Mouse (Mus musculus) intestine, embryonic 16.5 days (tissue): ENCODE data around the gene Psap. TPM values are rescaled to one million over a fixed set of nuclear protein-coding genes. Genes with fewer than 3 reads are reported as not detected.

Experiments
- ATAC-seq: fragments of 200-750 bp; cut with Nextera tagmentation; 2 replicates; pipeline ENCODE4 v1.8.0; 2017; ENCODE audit warnings: moderate TSS enrichment, moderate library complexity
- H3K27ac ChIP-seq: fragments of 300-500 bp; sonication (generic); 2 replicates; pipeline ENCODE4 v1.5.1; 2014; ENCODE audit warnings: mild to moderate bottlenecking, low read length
- H3K27me3 ChIP-seq: fragments of 300-500 bp; sonication (generic); replicated peaks from 2 replicates; pipeline ENCODE4 v1.6.1; 2014; ENCODE audit warnings: low read length, control low read depth, mixed read lengths; ENCODE audit not compliant: control insufficient read depth, insufficient read depth
- H3K36me3 ChIP-seq: fragments of 300-500 bp; sonication (generic); 2 replicates; pipeline ENCODE4 v1.6.1; 2014; ENCODE audit warnings: low read length, control low read depth; ENCODE audit not compliant: control insufficient read depth, insufficient read depth
- H3K4me1 ChIP-seq: fragments of 300-500 bp; sonication (generic); 2 replicates; pipeline ENCODE4 v1.6.1; 2014; ENCODE audit warnings: low read length, control low read depth, mixed read lengths; ENCODE audit not compliant: control insufficient read depth, insufficient read depth
- H3K4me2 ChIP-seq: fragments of 300-500 bp; sonication (generic); 2 replicates; pipeline ENCODE4 v1.6.1; 2014; ENCODE audit warnings: low read depth, low read length, control low read depth
- H3K4me3 ChIP-seq: fragments of 300-500 bp; sonication (generic); 2 replicates; pipeline ENCODE4 v1.5.1; 2014; ENCODE audit warnings: mild to moderate bottlenecking, low read length
- H3K9ac ChIP-seq: fragments of 300-500 bp; sonication (generic); 2 replicates; pipeline ENCODE4 v1.6.1; 2014; ENCODE audit warnings: low read depth, low read length
- H3K9me3 ChIP-seq: fragments of 300-500 bp; sonication (generic); 2 replicates; pipeline ENCODE4 v1.6.1; 2016; ENCODE audit warnings: low read length, control low read depth; ENCODE audit not compliant: control insufficient read depth
- whole genome bisulfite sequencing: fragments of 180-500 bp; shearing (Covaris S2); extraction: QIAGEN DNeasy Blood & Tissue Kit; methylation state at CpG from one replicate; pipeline ENCODE4 v1.1.7; 2014; 5-methylcytosine and 5-hydroxymethylcytosine counted together
- polyA plus RNA-seq: library from polyadenylated mRNA; unstranded; fragments of >200 nt; fragmentation: Nextera tagmentation; extraction: Ambion mirVana; gene quantifications from 2 replicates; pipeline ENCODE4 v1.2.1, GENCODE M21; 2015

Psap gene
- polyA plus RNA-seq, 1 experiment from 2014 or later, result 178 TPM

GRCm38 (mm10) chr10:60316166-60316565 is 38.7 kb downstream of the Psap start:
- Histone ChIP-seq H3K9ac (no peak overlapping the region), H3K4me2 (no peak overlapping the region), H3K27me3 (no peaks in the 10 kb centered on the region), H3K9me3 (no peaks in the 10 kb centered on the region), H3K36me3 (no peaks in the 10 kb centered on the region), H3K4me3 (no peak overlapping the region), H3K4me1 (no peaks in the 10 kb centered on the region), H3K27ac (no peak overlapping the region)
- no peak for ATAC-seq
- 91% methylated on average over 4 of the region's 4 CpGs for WGBS

- Histone ChIP-seq H3K27me3 (no peaks in the 10 kb centered on the region), H3K9ac (peak overlapping the region; percentile 48; the same call in 1 of the 2 replicates), H3K36me3 (no peaks in the 10 kb centered on the region), H3K4me2 (peak overlapping the region; percentile 35; the same call in 1 of the 2 replicates), H3K4me1 (peaks cover 39% of the 10 kb centered on the region), H3K9me3 (no peaks in the 10 kb centered on the region), H3K4me3 (peak overlapping the region; percentile 14; the same call in 1 of the 2 replicates), H3K27ac (peak overlapping the region; percentile 92)
- 38% methylated on average over 11 of the region's 11 CpGs for WGBS
- ATAC-seq, result peak; percentile 85
These were observed 51.7 kb downstream of the Psap start for GRCm38 (mm10) chr10:60328963-60329650.

GRCm38 (mm10) chr10:60334583-60334982 is 57.2 kb downstream of the Psap start:
- H3K4me1 ChIP-seq, result peaks cover 36% of the 10 kb centered on the region
- H3K9ac ChIP-seq, result no peak overlapping the region
- H3K4me2 ChIP-seq, result no peak overlapping the region
- WGBS, result 56% methylated on average over 7 of the region's 7 CpGs
- peak overlapping the region; percentile 87 for H3K27ac ChIP-seq
- peak; percentile 92 for ATAC-seq
- no peaks in the 10 kb centered on the region for H3K36me3 ChIP-seq
- no peak overlapping the region for H3K4me3 ChIP-seq
- no peaks in the 10 kb centered on the region for H3K9me3 ChIP-seq
- no peaks in the 10 kb centered on the region for H3K27me3 ChIP-seq

- Histone ChIP-seq H3K27me3 (no peaks in the 10 kb centered on the region), H3K4me1 (peaks cover 31% of the 10 kb centered on the region)
These were observed 57.6 kb downstream of the Psap start for GRCm38 (mm10) chr10:60335021-60335420.

GRCm38 (mm10) chr10:60341528-60341927 is 64.1 kb downstream of the Psap start:
- H3K4me1 ChIP-seq, result peaks cover 4% of the 10 kb centered on the region
- H3K9ac ChIP-seq, result no peak overlapping the region
- H3K27me3 ChIP-seq, result no peaks in the 10 kb centered on the region
- H3K9me3 ChIP-seq, result no peaks in the 10 kb centered on the region
- H3K27ac ChIP-seq, result no peak overlapping the region
- no peak overlapping the region for H3K4me3 ChIP-seq
- 71% methylated on average over 9 of the region's 9 CpGs for WGBS
- no peak overlapping the region for H3K4me2 ChIP-seq
- no peak for ATAC-seq
- no peaks in the 10 kb centered on the region for H3K36me3 ChIP-seq

More at GRCm38 (mm10) chr10:60335021-60335420, 57.6 kb downstream of the Psap start:
- Histone ChIP-seq H3K36me3 (no peaks in the 10 kb centered on the region), H3K9ac (no peak overlapping the region), H3K27ac (no peak overlapping the region), H3K4me2 (no peak overlapping the region), H3K9me3 (no peaks in the 10 kb centered on the region), H3K4me3 (no peak overlapping the region)
- 90% methylated on average over 4 of the region's 4 CpGs for WGBS
- no peak for ATAC-seq

- ATAC-seq, result no peak
- Histone ChIP-seq H3K36me3 (no peaks in the 10 kb centered on the region), H3K9me3 (no peaks in the 10 kb centered on the region), H3K4me3 (no peak overlapping the region), H3K27me3 (no peaks in the 10 kb centered on the region), H3K4me2 (no peak overlapping the region), H3K9ac (0 out of 2 replicates have a peak overlapping the region, but pooled peaks have one; percentile 16), H3K27ac (no peak overlapping the region), H3K4me1 (peaks cover 29% of the 10 kb centered on the region)
- 81% methylated on average over 3 of the region's 3 CpGs for WGBS
These were observed 66.7 kb downstream of the Psap start for GRCm38 (mm10) chr10:60344111-60344510.

- no peaks in the 10 kb centered on the region for H3K36me3 ChIP-seq
- no peak for ATAC-seq
- peak overlapping the region; percentile 85 for H3K4me2 ChIP-seq
- H3K4me1 ChIP-seq, result peaks cover 43% of the 10 kb centered on the region
- 87% methylated on average over 4 of the region's 4 CpGs for WGBS
- 0 out of 2 replicates have a peak overlapping the region, but pooled peaks have one; percentile 5 for H3K27ac ChIP-seq
- H3K9ac ChIP-seq, result 0 out of 2 replicates have a peak overlapping the region, but pooled peaks have one; percentile 84
- no peaks in the 10 kb centered on the region for H3K9me3 ChIP-seq
- no peaks in the 10 kb centered on the region for H3K27me3 ChIP-seq
- no peak overlapping the region for H3K4me3 ChIP-seq
These were observed 68.6 kb downstream of the Psap start for GRCm38 (mm10) chr10:60346056-60346455.

GRCm38 (mm10) chr10:60346701-60347405 is 69.4 kb downstream of the Psap start, which contains the start of gene Vsir:
Gene Vsir (plus strand): TSS chr10:60346851.
- Histone ChIP-seq H3K4me2 (peak within 1 kb of the TSS; percentile 85), H3K9me3 (no peaks in the 10 kb centered on the region), H3K36me3 (no peaks in the 10 kb centered on the region), H3K27me3 (no peaks in the 10 kb centered on the region), H3K9ac (peak within 1 kb of the TSS; percentile 84), H3K4me3 (peak within 1 kb of the TSS; percentile 65), H3K27ac (peak within 1 kb of the TSS; percentile 80), H3K4me1 (peaks cover 51% of the 10 kb centered on the region)
- ATAC-seq, result peak; percentile 76
- under 1% methylated on average over 37 of the region's 37 CpGs for WGBS

- peak overlapping the region; percentile 85 for H3K4me2 ChIP-seq
- no peaks in the 10 kb centered on the region for H3K36me3 ChIP-seq
- ATAC-seq, result no peak
- H3K9me3 ChIP-seq, result no peaks in the 10 kb centered on the region
- H3K27ac ChIP-seq, result peak overlapping the region; percentile 77
- 43% methylated on average over 9 of the region's 9 CpGs for WGBS
- no peaks in the 10 kb centered on the region for H3K27me3 ChIP-seq
- H3K4me1 ChIP-seq, result peaks cover 58% of the 10 kb centered on the region
- H3K4me3 ChIP-seq, result peak overlapping the region; percentile 65
- peak overlapping the region; percentile 84 for H3K9ac ChIP-seq
These were observed 70.6 kb downstream of the Psap start for GRCm38 (mm10) chr10:60347768-60348610.
